Mouse (Mus musculus) heart, embryonic 14.5 days (tissue): Measurements from ENCODE around the gene Psmd7. TPM values are rescaled to one million over a fixed set of nuclear protein-coding genes. Genes with fewer than 3 reads are reported as not detected.
"Not testable (repeated sequence)": the region's sequence is repeated elsewhere in the genome, so short reads cannot be mapped to it uniquely, and the experiment has no call there.

Experiments used
- ATAC-seq: fragments of 200-750 bp; cut with Nextera tagmentation; 2 replicates; pipeline ENCODE4 v1.8.0; 2017; ENCODE audit warnings: low read depth, moderate TSS enrichment; ENCODE audit not compliant: insufficient number of reproducible peaks, insufficient read depth, low FRiP score
- H3K27ac ChIP-seq, 2 experiments: fragments of 200-500 bp in 1 of 2; fragments of 300-500 bp in 1 of 2; sonication (generic) in 1 of 2; replicated peaks in 1 of 2; 2 replicates each; pipeline ENCODE4 v1.5.1; 2012 to 2014; ENCODE audit warnings: low read depth in 2 of 2, low read length in 2 of 2, control low read depth in 1 of 2, mild to moderate bottlenecking in 1 of 2, mixed read lengths in 1 of 2; ENCODE audit not compliant: control insufficient read depth in 1 of 2, insufficient read depth in 1 of 2
- H3K27me3 ChIP-seq: fragments of 300-500 bp; sonication (generic); 2 replicates; pipeline ENCODE4 v1.6.1; 2014; ENCODE audit warnings: mild to moderate bottlenecking, low read length, control low read depth; ENCODE audit not compliant: control insufficient read depth, insufficient read depth
- H3K36me3 ChIP-seq: fragments of 300-500 bp; sonication (generic); 2 replicates; pipeline ENCODE4 v1.6.1; 2014; ENCODE audit warnings: mild to moderate bottlenecking, control low read depth, low read length, mixed read lengths; ENCODE audit not compliant: control insufficient read depth, insufficient read depth
- H3K4me1 ChIP-seq, 2 experiments: fragments of 200-500 bp in 1 of 2; fragments of 300-500 bp in 1 of 2; sonication (generic) in 1 of 2; 2 replicates each; pipeline ENCODE4 v1.6.1; 2012 to 2014; ENCODE audit warnings: low read length in 2 of 2, control low read depth in 1 of 2, mixed read lengths in 1 of 2; ENCODE audit not compliant: control insufficient read depth in 2 of 2, insufficient read depth in 2 of 2
- H3K4me2 ChIP-seq: fragments of 300-500 bp; sonication (generic); 2 replicates; pipeline ENCODE4 v1.6.1; 2014; ENCODE audit warnings: mild to moderate bottlenecking, low read length
- H3K4me3 ChIP-seq, 2 experiments: fragments of 200-500 bp in 1 of 2; fragments of 300-500 bp in 1 of 2; sonication (generic) in 1 of 2; 2 replicates each; pipeline ENCODE4 v1.5.1; 2012 to 2014; ENCODE audit warnings: low read length in 2 of 2, mild to moderate bottlenecking in 2 of 2, control low read depth in 1 of 2, low read depth in 1 of 2, moderate library complexity in 1 of 2; ENCODE audit not compliant: control insufficient read depth in 1 of 2, insufficient read depth in 1 of 2
- H3K9ac ChIP-seq: fragments of 300-500 bp; sonication (generic); 2 replicates; pipeline ENCODE4 v1.6.1; 2014; ENCODE audit warnings: mild to moderate bottlenecking, low read length
- H3K9me3 ChIP-seq: fragments of 300-500 bp; sonication (generic); 2 replicates; pipeline ENCODE4 v1.6.1; 2016; ENCODE audit warnings: low read length, control low read depth; ENCODE audit not compliant: control insufficient read depth
- WGBS: fragments of 180-500 bp; shearing (Covaris S2); extraction: QIAGEN DNeasy Blood & Tissue Kit; methylation state at CpG from one replicate; pipeline ENCODE4 v1.1.7; 2014; 5-methylcytosine and 5-hydroxymethylcytosine counted together
- polyA plus RNA-seq: library from polyadenylated mRNA; unstranded; fragments of >200 nt; fragmentation: Nextera tagmentation; extraction: Ambion mirVana; gene quantifications from 2 replicates; pipeline ENCODE4 v1.2.1, GENCODE M21; 2014

The Psmd7 gene
- polyA plus RNA-seq: 176 and 179 TPM in 2 replicates

DNA sequence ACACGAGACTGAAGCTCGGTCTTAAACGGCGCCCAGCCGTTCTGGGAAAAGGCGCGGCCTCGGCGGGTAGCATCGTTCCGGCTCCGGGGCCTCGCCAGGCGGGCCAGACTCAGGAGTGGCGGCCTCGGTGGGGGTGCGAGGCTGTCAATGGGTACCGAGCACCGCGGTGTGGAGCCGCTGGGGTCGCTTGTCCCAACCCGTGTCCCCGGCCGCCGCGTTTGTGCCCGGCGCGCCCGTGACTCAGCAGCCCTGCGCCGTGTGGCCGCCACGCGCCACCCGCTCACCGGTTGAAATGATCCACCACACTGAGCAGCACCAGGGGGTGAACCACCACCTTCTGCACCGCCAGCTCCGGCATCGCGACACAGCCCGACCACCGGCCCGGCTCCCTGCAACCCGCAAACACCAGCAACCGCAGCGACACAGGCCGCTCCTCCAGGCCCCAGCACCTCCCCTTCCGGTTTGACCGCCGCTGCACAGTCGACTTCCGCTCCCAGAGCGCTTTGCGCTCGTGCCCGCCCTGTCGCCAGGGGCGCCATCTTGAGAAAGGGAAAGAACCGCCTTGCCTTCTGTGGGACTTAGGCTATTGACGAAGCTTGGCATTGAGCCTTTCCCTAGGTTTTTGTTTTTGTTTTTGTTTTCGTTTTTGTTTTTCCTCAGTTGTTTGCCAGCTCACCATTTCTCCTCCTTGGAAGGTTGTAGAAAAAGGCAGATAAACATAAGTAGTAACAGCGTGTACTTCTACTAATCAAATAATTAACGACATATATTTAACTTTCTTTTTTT, at the start of gene Psmd7:
Psmd7 (minus strand) TSS at position 470 of the 786 bp plus-strand sequence.
- 2% methylated on average over 65 of the region's 65 CpGs for WGBS
- Histone ChIP-seq H3K4me1 (peaks cover 0 to 10% of the 10 kb centered on the region in 2 experiments; a peak in 2 of 4 replicates), H3K27ac (peak within 1 kb of the TSS; percentile 68 to 79), H3K9me3 (no peaks in the 10 kb centered on the region), H3K9ac (peak within 1 kb of the TSS; percentile 94), H3K4me2 (peak within 1 kb of the TSS; percentile 82), H3K36me3 (peaks cover 32% of the 10 kb centered on the region), H3K27me3 (no peaks in the 10 kb centered on the region), H3K4me3 (peak within 1 kb of the TSS; percentile 61 to 95)
- ATAC-seq: peak; percentile 92

DNA sequence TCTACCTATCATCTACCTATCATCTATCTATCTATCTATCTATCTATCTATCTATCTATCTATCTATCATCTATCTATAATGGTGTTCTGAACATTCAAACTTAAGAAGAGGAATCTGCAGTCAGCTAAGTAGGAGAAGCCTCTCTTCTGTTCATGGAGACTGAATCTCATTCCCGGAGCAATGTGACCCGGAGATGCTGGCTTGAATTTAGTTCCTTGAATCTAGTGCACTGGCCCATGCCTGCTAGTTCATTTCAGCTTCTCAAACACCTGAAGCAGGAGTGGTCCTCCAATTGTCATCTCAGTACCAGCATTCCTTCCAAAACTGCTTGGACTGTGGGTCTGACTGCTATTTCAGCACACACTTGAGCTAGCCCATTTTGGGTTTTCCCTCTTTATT, 45.5 kb upstream of the Psmd7 start:
- 92% methylated on average over 2 of the region's 2 CpGs for WGBS
- Histone ChIP-seq H3K9ac (no peak overlapping the region), H3K27me3 (no peaks in the 10 kb centered on the region), H3K9me3 (no peaks in the 10 kb centered on the region), H3K27ac (no peak overlapping the region), H3K36me3 (no peaks in the 10 kb centered on the region), H3K4me2 (no peak overlapping the region), H3K4me1 (no peaks in the 10 kb centered on the region), H3K4me3 (no peak overlapping the region)
- no peak for ATAC-seq

DNA sequence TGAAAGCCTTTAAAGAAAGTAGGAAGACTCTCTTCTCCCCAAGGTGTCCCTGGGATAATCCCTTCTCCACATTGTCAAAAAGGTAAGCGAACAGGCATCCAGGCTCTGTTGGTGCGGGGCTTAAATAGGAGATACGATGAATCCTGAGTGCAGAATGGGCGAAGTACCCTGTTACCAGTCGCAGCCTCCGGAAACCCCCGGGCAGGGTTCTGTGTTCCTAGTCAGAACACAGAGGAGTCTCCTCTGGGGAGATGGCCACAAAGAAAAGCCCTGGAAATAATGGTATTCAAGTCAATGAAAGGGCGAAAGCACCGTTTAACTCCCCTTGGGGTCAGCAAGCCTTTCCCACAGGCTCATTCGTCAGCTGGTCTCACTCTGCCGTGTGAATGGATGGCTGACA, 41.4 kb upstream of the Psmd7 start:
- Histone ChIP-seq H3K27ac (no peak overlapping the region), H3K27me3 (no peaks in the 10 kb centered on the region), H3K4me1 (no peaks in the 10 kb centered on the region), H3K9me3 (no peaks in the 10 kb centered on the region), H3K36me3 (no peaks in the 10 kb centered on the region), H3K9ac (no peak overlapping the region), H3K4me2 (no peak overlapping the region), H3K4me3 (no peak overlapping the region)
- WGBS: 85% methylated on average over 11 of the region's 11 CpGs
- ATAC-seq: no peak

DNA sequence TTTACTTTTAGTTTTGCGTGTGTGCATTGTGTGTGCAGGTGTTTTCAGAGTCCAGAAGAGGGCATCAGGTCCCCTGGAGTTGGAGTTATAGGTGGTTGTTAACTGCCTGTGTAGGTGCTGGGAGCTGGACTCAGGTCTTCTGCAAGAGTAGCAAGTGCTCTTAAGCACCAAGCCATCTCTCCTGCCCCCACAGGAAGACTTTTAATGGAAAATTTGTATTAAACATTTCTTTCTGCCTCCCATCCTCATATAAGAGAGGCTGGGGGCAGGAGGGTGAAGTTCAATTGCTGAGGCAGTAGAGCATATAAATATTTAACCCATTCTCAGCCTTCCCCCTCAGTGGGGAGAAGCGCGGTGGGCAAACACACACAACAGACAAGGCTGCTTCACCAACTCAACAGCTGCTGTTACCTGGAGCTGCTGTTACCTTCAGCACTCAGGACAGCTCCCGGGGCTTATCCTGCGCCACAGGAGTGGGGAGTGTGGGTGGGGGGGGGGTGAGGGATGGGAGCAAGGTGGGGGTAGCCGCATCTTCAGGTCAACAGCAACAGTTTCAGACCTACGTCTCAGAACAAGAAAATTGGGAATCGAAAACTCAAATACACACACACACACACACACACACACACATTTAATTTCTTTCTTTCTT, 40.4 kb upstream of the Psmd7 start:
- 52% methylated on average over 8 of the region's 8 CpGs for WGBS
- Histone ChIP-seq H3K4me3 (no peak overlapping the region), H3K27me3 (no peaks in the 10 kb centered on the region), H3K4me2 (no peak overlapping the region), H3K9ac (no peak overlapping the region), H3K4me1 (no peaks in the 10 kb centered on the region), H3K36me3 (no peaks in the 10 kb centered on the region), H3K9me3 (no peaks in the 10 kb centered on the region), H3K27ac (no peak overlapping the region)
- no peak for ATAC-seq

DNA sequence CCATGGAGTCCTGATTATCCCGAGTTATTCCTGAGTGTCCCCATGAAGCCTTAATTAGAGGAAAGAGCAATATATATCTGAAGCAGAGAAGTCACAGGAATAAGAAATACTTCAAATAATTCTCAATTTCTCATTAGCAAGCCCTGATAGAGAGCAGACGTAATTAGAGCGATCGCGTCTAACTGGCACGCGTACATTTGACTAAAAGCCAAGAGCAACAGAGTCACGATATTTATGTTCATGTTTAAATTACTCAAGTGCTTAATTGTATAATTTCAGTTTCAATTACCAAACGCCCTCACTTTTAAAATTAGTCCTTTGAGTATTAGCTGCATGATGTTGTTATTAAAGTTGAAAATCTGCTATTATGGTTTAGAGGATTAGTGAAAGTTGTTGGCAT, 39.6 kb upstream of the Psmd7 start:
- Histone ChIP-seq H3K4me2 (no peak overlapping the region), H3K4me3 (no peak overlapping the region), H3K27ac (no peak overlapping the region), H3K4me1 (no peaks in the 10 kb centered on the region), H3K36me3 (no peaks in the 10 kb centered on the region), H3K9me3 (no peaks in the 10 kb centered on the region), H3K27me3 (no peaks in the 10 kb centered on the region), H3K9ac (no peak overlapping the region)
- 85% methylated on average over 9 of the region's 9 CpGs for WGBS
- no peak for ATAC-seq

DNA sequence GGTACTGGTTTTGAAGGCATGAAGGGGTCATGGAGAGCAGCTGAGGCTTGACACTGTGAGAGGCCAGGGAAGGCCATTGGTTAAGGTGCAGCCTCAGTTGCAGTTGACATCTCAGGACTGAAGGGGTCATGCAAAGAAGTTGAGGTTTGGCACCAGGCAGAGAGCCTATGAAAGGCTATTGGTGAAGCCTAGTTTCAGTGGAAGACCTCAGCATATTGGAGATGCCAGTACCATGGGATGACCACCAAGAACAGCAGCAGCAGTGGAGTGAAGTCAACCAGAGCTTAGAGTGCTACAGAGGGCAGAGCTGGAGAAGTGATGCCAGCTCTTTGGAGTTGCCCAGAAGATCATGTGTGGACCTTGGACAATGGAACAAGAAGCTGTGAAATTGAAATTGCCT, 36.0 kb upstream of the Psmd7 start:
- not testable (repeated sequence) for H3K4me3 ChIP-seq, H3K9ac ChIP-seq, H3K4me2 ChIP-seq, H3K4me1 ChIP-seq, H3K27me3 ChIP-seq, H3K36me3 ChIP-seq, H3K9me3 ChIP-seq, ATAC-seq, H3K27ac ChIP-seq

DNA sequence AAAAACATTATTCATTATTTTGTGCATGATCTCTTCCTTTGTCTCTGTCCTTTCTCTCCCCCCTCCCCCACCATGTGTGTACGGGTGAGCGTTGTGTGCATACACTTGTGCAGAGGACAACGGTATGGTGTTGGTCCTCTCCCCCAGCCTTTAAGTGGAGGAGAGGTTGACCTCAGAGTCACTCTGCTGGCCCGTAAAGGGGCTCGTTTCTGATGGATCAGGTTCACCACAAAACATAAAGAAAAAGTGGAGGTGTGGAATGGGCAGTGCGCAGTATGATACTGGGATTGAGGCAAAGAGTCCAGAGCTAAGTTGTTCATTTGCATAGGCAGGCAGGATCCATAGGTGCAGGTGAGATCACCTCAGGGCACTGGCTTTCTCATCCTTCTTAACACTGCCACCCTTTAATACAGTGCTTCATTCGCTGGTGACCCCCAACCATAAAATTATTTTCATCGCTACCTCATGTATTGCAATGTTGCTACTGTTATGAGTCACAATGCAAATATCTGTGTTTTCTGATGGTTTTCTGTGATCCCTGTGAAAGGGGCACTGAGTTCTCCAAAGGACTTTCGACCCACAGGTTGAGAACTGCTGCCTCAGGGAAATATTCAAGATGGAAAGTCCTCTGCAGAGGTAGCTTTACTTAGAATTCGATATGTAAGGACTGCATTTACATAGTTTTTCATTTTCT, 33.8 kb upstream of the Psmd7 start:
- 85% methylated on average over 10 of the region's 10 CpGs for WGBS
- Histone ChIP-seq H3K27ac (no peak overlapping the region), H3K4me2 (no peak overlapping the region), H3K27me3 (no peaks in the 10 kb centered on the region), H3K9me3 (no peaks in the 10 kb centered on the region), H3K4me1 (no peaks in the 10 kb centered on the region), H3K9ac (no peak overlapping the region), H3K4me3 (no peak overlapping the region), H3K36me3 (no peaks in the 10 kb centered on the region)
- no peak for ATAC-seq
